Mouse (Mus musculus): ENCODE data around the gene Mmp24. TPM values are rescaled to one million over a fixed set of nuclear protein-coding genes. Genes with fewer than 3 reads are reported as not detected.
"Not testable (repeated sequence)": the region's sequence is repeated elsewhere in the genome, so short reads cannot be mapped to it uniquely, and the experiment has no call there.

Mmp24 gene
- polyA plus RNA-seq (2015; fragmentation: Nextera tagmentation; extraction: Ambion mirVana) = 13.1 TPM in 2 replicates

GRCm38 (mm10) chr2:155774927-155775684 lies at the start of gene Mmp24:
Gene Mmp24, plus strand, starts transcription at chr2:155775342.
- H3K4me3 ChIP-seq = peak within 1 kb of the TSS; percentile 90
- H3K9me3 ChIP-seq = no peaks in the 10 kb centered on the region
- ATAC-seq (replicated peaks) = no peak
- H3K4me2 ChIP-seq (replicated peaks) = peak within 1 kb of the TSS; percentile 62
- peak within 1 kb of the TSS; percentile 91 for H3K9ac ChIP-seq (replicated peaks)
- H3K27me3 ChIP-seq = peaks cover 7% of the 10 kb centered on the region; the same call in 1 of the 2 replicates
- H3K36me3 ChIP-seq = no peaks in the 10 kb centered on the region
- H3K27ac ChIP-seq (replicated peaks) = peak within 1 kb of the TSS; percentile 84
- WGBS = 1% methylated on average over 66 of the region's 100 CpGs
- peaks cover 32% of the 10 kb centered on the region for H3K4me1 ChIP-seq

GRCm38 (mm10) chr2:155726302-155726701 lies 48.8 kb upstream of the Mmp24 start:
- H3K4me2 ChIP-seq (replicated peaks) = no peak overlapping the region
- ATAC-seq (replicated peaks) = no peak
- H3K4me3 ChIP-seq = no peak overlapping the region
- no peaks in the 10 kb centered on the region for H3K27me3 ChIP-seq
- 84% methylated on average over 7 of the region's 7 CpGs for WGBS
- peaks cover 20% of the 10 kb centered on the region for H3K4me1 ChIP-seq
- H3K9ac ChIP-seq (replicated peaks) = no peak overlapping the region
- no peaks in the 10 kb centered on the region for H3K9me3 ChIP-seq
- peaks cover 6% of the 10 kb centered on the region; the same call in 1 of the 2 replicates for H3K36me3 ChIP-seq
- no peak overlapping the region for H3K27ac ChIP-seq (replicated peaks)

GRCm38 (mm10) chr2:155727764-155728395 lies 47.3 kb upstream of the Mmp24 start:
- Histone ChIP-seq H3K9ac (replicated peaks) (no peak overlapping the region), H3K4me3 (no peak overlapping the region), H3K27ac (replicated peaks) (no peak overlapping the region), H3K4me1 (peaks cover 20% of the 10 kb centered on the region), H3K4me2 (replicated peaks) (0 out of 2 replicates have a peak overlapping the region, but pooled peaks have one; percentile 87), H3K27me3 (no peaks in the 10 kb centered on the region), H3K9me3 (no peaks in the 10 kb centered on the region), H3K36me3 (peaks cover 6% of the 10 kb centered on the region; the same call in 1 of the 2 replicates)
- ATAC-seq (replicated peaks) = no peak
- WGBS = 77% methylated on average over 7 of the region's 7 CpGs

DNA sequence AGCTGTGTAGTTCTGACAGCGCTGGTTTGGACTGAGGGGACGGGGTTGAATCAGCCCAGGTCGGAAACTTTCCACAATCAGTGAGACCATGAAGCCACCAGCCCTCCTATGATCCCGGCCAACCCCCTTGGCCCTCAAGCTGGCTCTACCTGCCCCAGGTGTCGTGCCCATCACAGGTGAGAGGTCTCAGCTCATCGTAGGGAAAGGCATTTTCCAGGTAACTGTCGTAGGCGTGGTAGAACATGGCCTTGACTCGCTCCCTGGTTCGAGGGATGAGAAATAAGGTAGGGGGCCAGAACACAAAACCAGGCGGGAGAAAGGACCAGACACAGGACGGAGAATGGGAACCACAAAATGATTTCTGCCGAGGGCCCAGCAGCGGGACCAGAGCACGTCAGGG lies 46.4 kb upstream of the Mmp24 start:
- WGBS = 4% methylated on average over 15 of the region's 15 CpGs
- no peaks in the 10 kb centered on the region for H3K27me3 ChIP-seq
- ATAC-seq (replicated peaks) = no peak; the same call in 1 of the 2 replicates
- H3K4me1 ChIP-seq = peaks cover 20% of the 10 kb centered on the region
- no peak overlapping the region for H3K27ac ChIP-seq (replicated peaks)
- H3K9me3 ChIP-seq = no peaks in the 10 kb centered on the region
- H3K36me3 ChIP-seq = peaks cover 4% of the 10 kb centered on the region; the same call in 1 of the 2 replicates
- peak overlapping the region; percentile 79 for H3K9ac ChIP-seq (replicated peaks)
- H3K4me2 ChIP-seq (replicated peaks) = peak overlapping the region; percentile 87
- H3K4me3 ChIP-seq = peak overlapping the region; percentile 70

GRCm38 (mm10) chr2:155729158-155729645 lies 45.9 kb upstream of the Mmp24 start, which contains the start of gene Edem2:
Gene Edem2, minus strand, starts transcription at chr2:155729475.
- peak; percentile 98 for ATAC-seq (replicated peaks)
- Histone ChIP-seq H3K4me3 (peak within 1 kb of the TSS; percentile 70), H3K27ac (replicated peaks) (peak within 1 kb of the TSS; percentile 71), H3K4me2 (replicated peaks) (peak within 1 kb of the TSS; percentile 87), H3K36me3 (peaks cover 3% of the 10 kb centered on the region; the same call in 1 of the 2 replicates), H3K4me1 (peaks cover 20% of the 10 kb centered on the region), H3K27me3 (no peaks in the 10 kb centered on the region), H3K9ac (replicated peaks) (peak within 1 kb of the TSS; percentile 79), H3K9me3 (no peaks in the 10 kb centered on the region)
- WGBS = under 1% methylated on average over 33 of the region's 33 CpGs

GRCm38 (mm10) chr2:155735080-155735479 lies 40.1 kb upstream of the Mmp24 start:
- H3K27ac ChIP-seq (replicated peaks) = no peak overlapping the region
- no peaks in the 10 kb centered on the region for H3K4me1 ChIP-seq
- H3K9me3 ChIP-seq = no peaks in the 10 kb centered on the region
- ATAC-seq (replicated peaks) = no peak
- no peak overlapping the region for H3K4me2 ChIP-seq (replicated peaks)
- no peaks in the 10 kb centered on the region for H3K27me3 ChIP-seq
- WGBS = 79% methylated on average over 5 of the region's 5 CpGs
- no peak overlapping the region for H3K4me3 ChIP-seq
- H3K36me3 ChIP-seq = no peaks in the 10 kb centered on the region
- no peak overlapping the region for H3K9ac ChIP-seq (replicated peaks)

DNA sequence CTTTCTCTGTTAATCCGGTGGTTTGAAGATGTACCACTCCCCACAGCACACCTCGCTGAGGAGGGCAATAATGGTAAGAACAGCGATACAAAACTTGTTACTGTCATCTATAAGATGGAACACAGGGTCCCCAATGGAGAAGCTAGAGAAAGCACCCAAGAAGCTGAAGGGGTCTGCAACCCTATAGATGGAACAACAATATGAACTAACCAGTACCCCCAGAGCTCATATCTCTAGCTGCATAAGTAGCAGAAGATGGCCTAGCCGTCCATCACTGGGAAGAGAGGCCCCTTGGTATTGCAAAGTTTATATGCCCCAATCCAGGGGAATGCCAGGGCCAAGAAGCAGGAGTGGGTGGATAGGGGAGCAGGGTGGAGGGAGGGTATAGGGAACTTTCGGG lies 39.4 kb upstream of the Mmp24 start, which contains the start of gene Gm17581:
Gm17581 (minus strand) TSS at position 101 of the 400 bp plus-strand sequence.
- H3K4me2 ChIP-seq (replicated peaks); ATAC-seq (replicated peaks); H3K4me1 ChIP-seq; H3K27ac ChIP-seq (replicated peaks); H3K4me3 ChIP-seq; H3K27me3 ChIP-seq; H3K36me3 ChIP-seq; H3K9ac ChIP-seq (replicated peaks); H3K9me3 ChIP-seq: not testable (repeated sequence)
- 89% methylated on average over 5 of the region's 5 CpGs for WGBS

GRCm38 (mm10) chr2:155736936-155737335 lies 38.2 kb upstream of the Mmp24 start:
- Histone ChIP-seq H3K4me2 (replicated peaks) (no peak overlapping the region), H3K27ac (replicated peaks) (no peak overlapping the region), H3K9me3 (no peaks in the 10 kb centered on the region), H3K36me3 (no peaks in the 10 kb centered on the region), H3K4me1 (no peaks in the 10 kb centered on the region), H3K9ac (replicated peaks) (no peak overlapping the region), H3K27me3 (no peaks in the 10 kb centered on the region), H3K4me3 (no peak overlapping the region)
- ATAC-seq (replicated peaks) = no peak
- WGBS = 82% methylated on average over 6 of the region's 6 CpGs

GRCm38 (mm10) chr2:155737803-155738202 lies 37.3 kb upstream of the Mmp24 start:
- no peak overlapping the region for H3K4me3 ChIP-seq
- no peak overlapping the region for H3K27ac ChIP-seq (replicated peaks)
- no peak overlapping the region for H3K4me2 ChIP-seq (replicated peaks)
- 74% methylated on average over 9 of the region's 9 CpGs for WGBS
- H3K27me3 ChIP-seq = no peaks in the 10 kb centered on the region
- H3K4me1 ChIP-seq = peaks cover 1% of the 10 kb centered on the region; the same call in 1 of the 2 replicates
- no peaks in the 10 kb centered on the region for H3K9me3 ChIP-seq
- H3K9ac ChIP-seq (replicated peaks) = no peak overlapping the region
- no peak for ATAC-seq (replicated peaks)
- no peaks in the 10 kb centered on the region for H3K36me3 ChIP-seq

DNA sequence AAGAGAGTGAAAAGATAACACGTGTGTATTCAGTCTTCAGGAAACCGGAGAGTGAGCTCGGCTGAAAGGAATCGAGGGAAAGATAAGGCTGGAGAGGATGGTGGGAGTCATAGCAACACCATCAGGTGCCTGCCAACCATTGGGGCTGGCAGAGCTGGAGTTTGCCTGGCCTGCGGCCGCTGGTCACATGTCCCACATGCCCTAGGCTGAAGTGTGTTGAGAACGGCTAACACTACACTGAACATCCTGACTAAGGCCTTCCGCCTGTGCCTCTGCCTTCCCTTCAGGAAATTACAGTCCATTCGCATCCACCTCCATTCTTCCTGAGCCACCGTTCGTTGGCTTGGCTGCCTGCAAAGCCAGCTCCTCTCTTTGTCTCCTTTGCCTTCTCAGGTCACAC lies 32.9 kb upstream of the Mmp24 start:
- no peak overlapping the region for H3K4me3 ChIP-seq
- H3K4me2 ChIP-seq (replicated peaks) = no peak overlapping the region
- no peak overlapping the region for H3K9ac ChIP-seq (replicated peaks)
- 83% methylated on average over 11 of the region's 11 CpGs for WGBS
- H3K36me3 ChIP-seq = no peaks in the 10 kb centered on the region
- H3K27me3 ChIP-seq = no peaks in the 10 kb centered on the region
- no peaks in the 10 kb centered on the region for H3K9me3 ChIP-seq
- no peak for ATAC-seq (replicated peaks)
- H3K4me1 ChIP-seq = peaks cover 5% of the 10 kb centered on the region; the same call in 1 of the 2 replicates
- no peak overlapping the region for H3K27ac ChIP-seq (replicated peaks)

DNA sequence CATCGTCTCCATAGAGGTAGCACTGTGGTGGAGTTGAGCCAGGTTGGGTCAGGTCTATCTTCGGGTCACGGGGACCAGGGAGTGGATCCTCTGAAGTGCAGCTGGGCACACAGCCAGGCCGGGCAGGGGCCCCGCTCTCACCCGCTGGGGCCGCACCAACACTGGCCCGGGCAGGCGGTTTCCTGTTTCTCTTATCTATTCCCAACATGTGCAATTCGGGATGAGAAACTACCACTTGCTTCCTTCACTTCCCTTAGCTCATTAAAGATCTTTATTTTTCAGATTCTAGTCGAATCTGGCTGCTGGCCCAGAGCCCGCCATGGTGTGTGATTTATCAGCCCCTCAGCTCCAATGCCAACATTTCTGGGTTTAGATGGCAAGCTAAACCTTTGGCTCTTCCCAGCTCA lies 32.2 kb upstream of the Mmp24 start:
- H3K4me3 ChIP-seq = no peak overlapping the region
- H3K36me3 ChIP-seq = no peaks in the 10 kb centered on the region
- WGBS = 69% methylated on average over 12 of the region's 12 CpGs
- H3K4me1 ChIP-seq = peaks cover 5% of the 10 kb centered on the region; the same call in 1 of the 2 replicates
- no peak overlapping the region for H3K27ac ChIP-seq (replicated peaks)
- H3K9ac ChIP-seq (replicated peaks) = no peak overlapping the region
- no peak overlapping the region for H3K4me2 ChIP-seq (replicated peaks)
- no peaks in the 10 kb centered on the region for H3K9me3 ChIP-seq
- no peaks in the 10 kb centered on the region for H3K27me3 ChIP-seq
- ATAC-seq (replicated peaks) = no peak

- H3K9ac ChIP-seq (replicated peaks) = no peak overlapping the region
- no peak for ATAC-seq (replicated peaks)
- no peaks in the 10 kb centered on the region for H3K9me3 ChIP-seq
- no peaks in the 10 kb centered on the region for H3K27me3 ChIP-seq
- no peaks in the 10 kb centered on the region for H3K36me3 ChIP-seq
- WGBS = 92% methylated on average over 9 of the region's 9 CpGs
- peaks cover 5% of the 10 kb centered on the region; the same call in 1 of the 2 replicates for H3K4me1 ChIP-seq
- no peak overlapping the region for H3K27ac ChIP-seq (replicated peaks)
- H3K4me2 ChIP-seq (replicated peaks) = no peak overlapping the region
- no peak overlapping the region for H3K4me3 ChIP-seq
These were observed 31.8 kb upstream of the Mmp24 start for GRCm38 (mm10) chr2:155743351-155743750.

Measured in forebrain, embryonic 15.5 days (tissue).